Mouse (Mus musculus) central nervous system, embryonic 14 days (tissue): ENCODE data around the gene Wdr26. TPM values are rescaled to one million over a fixed set of nuclear protein-coding genes. Genes with fewer than 3 reads are reported as not detected.

Experiments
- polyA plus RNA-seq: library from polyadenylated mRNA; depleted of rRNA; stranded (reverse); fragments of >200 nt; gene quantifications from 2 replicates; pipeline ENCODE4 v1.2.3, GENCODE M21; 2012; rRNA removed

The Wdr26 gene
- polyA plus RNA-seq, result 65.6 and 70.0 TPM in 2 replicates

DNA sequence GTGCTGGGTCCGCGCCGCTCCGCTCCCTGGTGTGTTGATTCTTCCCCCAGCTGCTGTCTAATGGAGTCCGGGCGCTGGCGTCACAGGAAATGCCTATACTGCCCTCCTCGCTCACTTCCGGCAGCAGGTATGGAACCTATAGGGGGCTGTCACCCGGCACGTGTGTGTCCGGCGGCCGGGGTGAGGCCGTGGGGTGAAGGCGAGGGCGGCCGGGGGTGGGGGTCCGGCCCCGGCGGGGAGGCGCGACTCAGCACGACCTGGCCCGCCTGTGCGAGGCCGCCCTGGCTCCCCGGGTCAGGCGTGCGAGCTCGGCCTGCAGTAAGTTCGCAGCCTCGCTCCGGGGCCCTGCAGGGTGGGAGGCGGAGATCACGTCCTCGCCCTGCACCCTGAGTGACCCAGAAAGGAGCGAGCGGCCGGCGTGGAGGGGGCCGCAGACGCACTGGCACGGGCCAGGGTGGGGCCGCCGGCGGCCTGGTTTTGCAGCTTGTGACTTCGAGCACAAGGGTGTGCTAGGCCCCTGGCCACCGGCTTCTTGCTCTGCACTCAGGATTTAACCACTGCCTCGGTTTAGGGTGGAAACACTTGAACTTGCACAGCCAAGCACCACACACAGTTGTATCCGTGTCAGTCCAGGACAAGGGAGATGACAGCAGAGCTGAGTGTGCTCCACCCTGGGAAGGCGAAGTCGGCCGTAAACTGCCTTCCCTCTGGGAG, at the start of gene Wdr26:
Wdr26 (minus strand) TSS at position 82 of the 714 bp plus-strand sequence.

DNA sequence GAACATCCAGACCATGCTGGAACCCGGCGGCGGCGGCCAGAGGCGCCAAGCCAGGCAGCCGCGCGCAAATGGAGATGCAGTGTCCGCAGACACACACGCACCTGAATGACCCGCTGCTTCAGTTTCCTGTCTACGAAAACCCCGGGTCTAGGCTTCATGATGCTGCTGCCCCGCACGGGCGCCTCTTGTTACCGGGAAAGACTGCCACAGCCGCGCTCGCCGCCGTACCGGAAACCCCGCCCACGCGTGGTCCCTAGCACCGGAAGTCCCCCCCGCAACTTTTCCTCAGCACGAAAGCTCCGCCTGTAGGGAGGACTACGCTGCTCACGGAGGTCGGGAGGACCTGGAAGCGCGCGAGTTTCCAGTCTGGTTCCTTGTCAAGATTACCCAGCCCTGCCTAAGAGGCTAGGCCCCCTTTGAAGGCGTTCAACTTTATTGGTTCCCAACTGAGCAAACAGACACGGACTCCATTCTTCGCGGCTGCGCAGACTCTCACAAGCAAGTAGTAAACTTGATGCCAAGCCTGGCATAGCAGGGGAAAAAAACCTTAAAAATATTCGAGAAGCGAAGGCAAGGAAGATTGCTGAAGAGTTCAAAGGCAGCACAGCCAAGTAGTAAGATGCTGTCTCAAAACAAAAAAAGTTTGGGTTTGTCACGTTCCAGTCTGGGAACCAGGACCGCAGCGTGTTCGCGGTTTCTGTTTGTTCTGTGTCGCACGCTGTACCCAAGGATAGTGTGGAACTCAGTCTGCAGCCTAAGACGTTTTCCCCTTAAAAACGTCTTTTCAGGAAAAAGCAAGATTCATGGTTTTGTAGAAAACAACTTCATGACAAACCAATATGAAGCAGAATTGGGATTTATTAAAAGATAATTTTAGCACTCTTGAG, 67.6 kb downstream of the Wdr26 start, which contains the start of the genes Nvl and Cnih4:
Nvl (minus strand) TSS at position 255 of the 887 bp plus-strand sequence.
Cnih4 (plus strand) TSS at position 744 of the 887 bp plus-strand sequence.

Other genes starting within 250 kb of the Wdr26 start
- gene Ephx1, start 191.1 kb downstream of the Wdr26 start, polyA plus RNA-seq, result 3.1 and 4.2 TPM in 2 replicates
- not detected in 2 replicates for gene 9130409I23Rik, start 160.8 kb downstream of the Wdr26 start, polyA plus RNA-seq
- 69.6 and 73.7 TPM in 2 replicates for gene Nvl, start 67.8 kb downstream of the Wdr26 start, polyA plus RNA-seq
- gene Cnih4, start 67.3 kb downstream of the Wdr26 start, polyA plus RNA-seq, result 25.4 and 31.3 TPM in 2 replicates
- gene Cnih3, start 140.6 kb upstream of the Wdr26 start, polyA plus RNA-seq, result 5.4 and 8.8 TPM in 2 replicates